Mouse (Mus musculus) cerebellum, postnatal 36 days (tissue): ENCODE measurements around the gene Map1b.

Experiments used
- DNase-seq, 2 experiments: peaks; one replicate each; pipeline ENCODE4 v3.0.0; 2021 to 2022; ENCODE audit warnings: mixed read lengths in 2 of 2

Map1b gene

GRCm38 (mm10) chr13:99395531-99395930, 120.8 kb downstream of the Map1b start:
- no peak for DNase-seq

GRCm38 (mm10) chr13:99394694-99395093, 121.6 kb downstream of the Map1b start:
- DNase-seq, result no peak

GRCm38 (mm10) chr13:99393128-99393527, 123.2 kb downstream of the Map1b start:
- no peak for DNase-seq

DNA sequence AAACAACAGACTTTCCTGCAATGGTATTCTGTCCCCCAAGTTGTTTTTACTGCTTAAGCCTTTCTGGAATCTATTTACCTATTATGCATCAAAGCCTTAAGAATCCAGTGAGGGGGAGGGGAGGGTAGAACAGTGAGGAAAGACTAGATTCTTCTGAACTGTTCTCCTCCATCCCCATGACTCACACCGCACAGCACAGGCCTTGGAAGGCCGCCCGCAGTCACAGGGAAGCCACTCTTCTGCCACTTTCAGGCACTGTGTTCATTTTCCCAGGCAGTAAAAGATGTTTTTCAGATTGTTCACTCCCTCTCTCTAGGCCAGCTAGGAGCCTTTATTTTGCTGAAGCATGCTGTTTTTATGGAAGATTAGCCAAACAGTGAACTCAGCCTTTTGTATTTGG, 124.9 kb downstream of the Map1b start:
- peak; percentile 74 to 76 for DNase-seq

- no peak for DNase-seq
Observed at GRCm38 (mm10) chr13:99387901-99388811, 128.2 kb downstream of the Map1b start.

DNA sequence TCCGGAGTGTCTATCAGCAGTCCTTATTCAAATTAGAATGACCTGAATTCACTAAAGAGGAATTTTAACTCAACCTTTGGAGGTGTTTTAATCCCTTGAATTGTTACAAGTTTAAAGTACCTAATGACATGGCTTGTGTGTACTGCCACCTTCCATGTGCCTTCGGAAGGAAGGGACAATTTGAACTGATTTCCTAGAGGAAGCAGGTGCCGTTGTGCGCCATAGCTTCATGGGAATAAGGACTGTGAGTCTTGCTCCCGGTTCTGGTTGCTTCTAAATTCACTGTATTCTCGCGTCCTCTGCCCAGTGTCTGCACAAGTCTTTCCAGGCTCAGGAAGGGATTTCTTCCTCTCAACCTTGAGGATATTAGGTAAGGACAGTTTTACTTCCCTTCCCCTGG, 130.0 kb downstream of the Map1b start:
- DNase-seq, result no peak

- DNase-seq, result no peak
Observed at GRCm38 (mm10) chr13:99385911-99386310, 130.4 kb downstream of the Map1b start.

DNA sequence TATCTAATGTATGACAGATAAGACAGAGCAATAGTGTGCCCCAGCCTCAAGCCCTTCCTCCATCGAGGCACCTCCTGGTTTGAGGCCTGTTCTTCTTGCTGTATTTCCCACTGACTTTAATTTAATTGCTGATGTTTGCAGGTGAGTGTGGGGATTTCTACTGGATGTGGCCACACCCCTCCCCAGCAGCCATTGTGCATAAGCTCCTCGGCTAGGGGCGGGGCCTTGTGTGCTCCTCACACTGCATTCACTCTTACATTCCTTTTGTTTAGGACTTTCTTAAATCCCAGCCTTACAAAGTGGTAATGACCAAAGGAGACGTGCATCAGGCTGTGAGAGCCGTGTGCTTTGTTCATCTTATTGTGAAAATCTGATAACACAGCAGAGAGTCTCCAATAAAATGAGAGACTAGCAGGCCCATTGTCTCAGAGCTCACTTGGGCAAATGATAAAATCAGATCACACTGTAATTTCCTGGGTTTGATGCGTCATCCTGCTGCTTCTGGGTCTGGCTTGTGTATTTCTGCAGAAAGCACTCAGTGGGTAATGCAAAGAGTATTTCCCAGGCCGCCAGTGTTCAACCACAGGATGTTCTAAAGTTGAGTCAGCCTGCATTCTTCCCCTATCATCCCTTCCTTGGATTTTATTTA, 131.7 kb downstream of the Map1b start:
- DNase-seq, result no peak

DNA sequence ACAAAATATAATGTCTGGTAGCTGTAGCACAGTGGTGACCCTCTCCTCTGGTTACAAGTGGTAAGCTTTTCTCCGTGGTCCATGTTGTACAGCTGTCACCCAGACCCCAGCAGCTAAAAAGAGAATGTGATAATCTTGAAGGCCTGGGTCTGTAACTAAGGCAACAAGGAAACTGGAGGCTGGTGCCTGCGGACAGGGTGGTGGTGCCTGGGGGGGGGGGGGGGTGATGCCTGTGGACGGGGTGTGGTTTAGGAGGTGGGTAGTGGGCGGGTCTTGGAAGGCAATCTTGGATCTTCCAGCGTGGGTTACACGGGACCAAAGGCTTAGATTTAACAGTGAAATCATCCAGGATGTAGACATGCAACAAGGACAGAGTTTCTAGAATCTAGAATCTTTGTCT, 134.0 kb downstream of the Map1b start:
- no peak for DNase-seq

- DNase-seq, result no peak
Observed at GRCm38 (mm10) chr13:99378223-99378622, 138.1 kb downstream of the Map1b start.

- DNase-seq, result no peak
Observed at GRCm38 (mm10) chr13:99377055-99377454, 139.3 kb downstream of the Map1b start.

DNA sequence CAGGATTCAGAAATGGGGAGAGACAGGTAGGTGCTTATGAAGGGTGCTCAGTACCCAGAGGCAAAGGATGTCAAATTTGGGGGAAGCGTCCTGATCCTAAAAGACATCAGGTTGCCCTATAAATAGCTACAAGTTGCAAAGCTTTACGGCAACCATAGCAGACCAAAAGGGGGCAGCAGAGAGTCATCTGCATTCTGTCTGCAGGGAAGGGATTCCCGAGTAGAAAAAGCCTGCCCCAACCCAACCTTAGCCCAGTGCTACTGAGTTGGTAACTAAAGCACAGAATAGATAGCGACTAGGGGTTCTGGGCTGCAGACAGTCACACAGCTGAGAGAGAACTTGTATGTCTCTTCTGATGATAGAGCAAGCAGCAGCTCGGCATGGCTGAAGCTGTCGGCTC, 140.8 kb downstream of the Map1b start:
- peak; percentile 87 to 93 for DNase-seq

DNA sequence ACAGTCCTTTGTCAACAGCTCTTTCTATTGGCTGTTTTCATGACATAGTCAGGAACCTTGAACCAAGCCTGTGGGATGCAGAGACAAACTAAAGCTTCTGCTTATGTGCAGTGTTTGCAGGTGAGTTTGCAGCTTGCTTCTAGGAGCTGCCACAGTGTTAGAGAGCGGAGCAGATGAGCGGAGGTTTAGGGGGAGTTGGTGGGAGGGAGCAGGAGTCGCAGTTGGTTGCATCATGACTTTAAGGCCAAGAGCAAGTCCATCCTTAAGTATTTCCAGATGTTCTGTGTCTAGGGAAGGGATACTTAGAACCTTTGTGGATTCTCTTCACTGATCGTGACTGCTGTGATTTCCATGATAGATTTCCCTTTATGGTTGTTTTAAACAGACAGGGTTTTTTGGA, 142.1 kb downstream of the Map1b start:
- DNase-seq, result no peak

GRCm38 (mm10) chr13:99373684-99374083, 142.7 kb downstream of the Map1b start:
- no peak for DNase-seq
